Mouse (Mus musculus): ENCODE results near the gene Bag1. TPM values are rescaled to one million over a fixed set of nuclear protein-coding genes. Genes with fewer than 3 reads are reported as not detected.

The Bag1 gene
- total and polyA plus RNA-seq, 3 experiments, result 194 to 235 TPM; not detected in 1

DNA sequence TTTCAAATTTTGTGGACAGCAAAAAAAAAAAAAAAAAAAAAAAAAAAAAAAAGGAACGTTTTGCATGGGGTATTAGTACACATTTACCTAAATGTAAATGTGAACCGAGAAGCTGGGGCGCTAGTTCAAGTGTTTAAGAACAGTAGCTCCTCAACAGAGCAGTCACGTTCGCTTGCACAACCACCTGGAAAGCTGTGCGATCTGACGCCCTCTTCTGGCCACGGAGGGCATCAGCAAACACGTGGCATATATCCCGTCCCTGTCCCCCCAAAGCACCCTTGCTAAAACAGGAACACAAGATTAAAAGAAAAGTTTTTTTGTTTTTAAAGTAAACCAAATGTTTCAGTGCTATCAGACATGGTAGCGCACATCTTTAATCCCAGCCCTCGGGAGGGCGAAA, 23.6 kb upstream of the Bag1 start (continued):
- TF ChIP-seq GATA1 (IDR thresholded peaks at IDR 0.05; ENCODE audit: low read depth, low read length) (no peak), MYC (IDR thresholded peaks at IDR 0.05; ENCODE audit: low read depth, low read length) (peak; percentile 100), ZKSCAN1 (IDR thresholded peaks at IDR 0.05; ENCODE audit: low read depth, low read length) (no peak), KAT2A (conservative IDR thresholded peaks at IDR 0.05; ENCODE audit: low read depth, low read length) (peak; percentile 37), MAFK (IDR thresholded peaks at IDR 0.05; ENCODE audit: borderline replicate concordance, low read depth, low read length) (no peak), ZMIZ1 (IDR thresholded peaks at IDR 0.05; ENCODE audit: low read depth, low read length) (no peak), EP300 (IDR thresholded peaks at IDR 0.05; ENCODE audit: low read depth in 1 of 2, low read length in 2 of 2) (0 out of 4 replicates have a peak, but pooled peaks of 1 of the 2 experiments have one; percentile 21), GABPA (IDR thresholded peaks at IDR 0.05; ENCODE audit: low read depth, low read length) (no peak), CHD1 (IDR thresholded peaks at IDR 0.05; ENCODE audit: low read depth, low read length) (no peak; the same call in 1 of the 2 replicates), CHD2 (IDR thresholded peaks at IDR 0.05; ENCODE audit: low read length) (no peak), SMC3 (IDR thresholded peaks at IDR 0.05; ENCODE audit: low read depth, low read length) (peak; percentile 62), MYB (IDR thresholded peaks at IDR 0.05; ENCODE audit: low read depth, low read length) (no peak), E2F4 (IDR thresholded peaks at IDR 0.05; ENCODE audit: borderline replicate concordance, low read depth, low read length) (no peak), USF1 (IDR thresholded peaks at IDR 0.05; ENCODE audit: low read depth, low read length) (peak; percentile 83), POLR2A (IDR thresholded peaks at IDR 0.05; ENCODE audit: control insufficient read depth in 1 of 2, insufficient read depth in 1 of 2, low read depth in 1 of 2, low read length in 2 of 2, poor library complexity in 1 of 2) (peak in 1 of 2 experiments; percentile 43; a peak in 1 of 4 replicates)

DNA sequence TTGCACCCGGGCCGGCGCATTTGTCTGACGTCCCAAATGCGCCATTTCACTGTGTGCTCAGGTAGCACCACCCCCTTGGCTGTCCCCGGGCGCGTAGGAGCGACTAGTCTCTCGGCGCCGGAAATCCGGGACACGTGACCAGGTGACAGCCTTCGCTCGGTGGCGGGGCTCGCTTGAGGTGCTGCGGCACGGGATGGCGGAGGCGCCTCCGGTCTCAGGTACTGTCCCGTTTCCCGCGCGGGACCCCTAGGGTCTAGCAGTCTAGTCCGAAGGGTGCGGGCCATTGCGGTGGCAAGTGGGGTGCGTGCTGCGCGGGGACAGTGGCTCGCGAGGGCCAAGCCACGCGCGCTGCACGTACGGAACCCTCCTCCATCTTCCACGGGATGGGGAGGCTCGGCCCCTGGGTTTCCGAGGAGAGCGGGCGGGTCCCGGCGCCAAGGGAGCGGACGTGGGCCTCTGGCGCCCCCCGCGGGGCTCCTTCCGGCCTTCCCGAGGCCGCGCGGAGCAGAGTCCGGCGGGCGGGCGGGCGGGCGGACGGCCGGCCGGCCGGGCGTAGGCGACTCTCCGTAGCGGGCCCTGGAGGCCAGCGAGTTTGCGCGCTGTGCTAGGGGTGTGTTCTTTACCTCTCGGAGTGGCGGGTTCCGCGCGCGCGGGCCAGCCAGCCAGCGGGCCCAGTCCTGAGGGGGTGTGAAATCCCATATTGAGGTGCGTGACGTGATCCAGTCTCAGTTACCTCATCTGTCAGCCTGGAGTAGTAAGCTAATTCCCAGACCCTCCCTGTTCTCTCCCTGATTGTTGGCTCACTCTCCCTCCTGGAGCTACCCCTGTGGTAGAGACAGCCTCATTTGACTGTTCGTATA, 23.0 kb upstream of the Bag1 start, which contains the start of gene Nfx1:
Nfx1 (plus strand) TSS at position 65 of the 860 bp plus-strand sequence.
- Histone ChIP-seq H3K9me3 (replicated peaks; ENCODE audit: insufficient read depth, low read length) (no peaks in the 10 kb centered on the region), H3K9ac (ENCODE audit: control insufficient read depth, low read depth, low read length, poor library complexity, severe bottlenecking) (peak within 1 kb of the TSS; percentile 91), H3K27me3 (ENCODE audit: control insufficient read depth in 1 of 2, insufficient read depth in 2 of 2, low read length in 2 of 2) (no peaks in the 10 kb centered on the region), H3K4me3 (ENCODE audit: control insufficient read depth in 1 of 2, insufficient read depth in 1 of 2, low read depth in 2 of 2, low read length in 2 of 2) (peak within 1 kb of the TSS; percentile 90 to 94), H3K4me1 (ENCODE audit: control insufficient read depth in 1 of 2, insufficient read depth in 2 of 2, low read length in 2 of 2) (peaks cover 0 to 24% of the 10 kb centered on the region in 2 experiments; a peak in 3 of 4 replicates), H3K79me2 (ENCODE audit: control insufficient read depth, insufficient read depth, low read length, poor library complexity) (peaks cover 45% of the 10 kb centered on the region), H3K36me3 (ENCODE audit: control insufficient read depth in 1 of 2, insufficient read depth in 2 of 2, low read length in 2 of 2) (peaks cover 8 to 27% of the 10 kb centered on the region in 2 experiments), H3K27ac (ENCODE audit: control insufficient read depth, low read depth, low read length) (peak within 1 kb of the TSS; percentile 78)
- peak; percentile 97 for DNase-seq (ENCODE audit: low read depth, low spot score)
- TF ChIP-seq POLR2AphosphoS2 (IDR thresholded peaks at IDR 0.05; ENCODE audit: low read length) (peak; percentile 80; the same call in 1 of the 2 replicates), MAZ (IDR thresholded peaks at IDR 0.05; ENCODE audit: low read depth, low read length) (peak; percentile 96), MYB (IDR thresholded peaks at IDR 0.05; ENCODE audit: low read depth, low read length) (no peak), EP300 (IDR thresholded peaks at IDR 0.05; ENCODE audit: low read depth in 1 of 2, low read length in 2 of 2) (no peak), USF1 (IDR thresholded peaks at IDR 0.05; ENCODE audit: low read depth, low read length) (peak; percentile 99), JUND (IDR thresholded peaks at IDR 0.05; ENCODE audit: low read depth, low read length) (no peak), E2F4 (IDR thresholded peaks at IDR 0.05; ENCODE audit: borderline replicate concordance, low read depth, low read length) (no peak), MAFK (IDR thresholded peaks at IDR 0.05; ENCODE audit: borderline replicate concordance, low read depth, low read length) (no peak), ZC3H11A (IDR thresholded peaks at IDR 0.05; ENCODE audit: low read depth, low read length) (no peak), NRF1 (IDR thresholded peaks at IDR 0.05; ENCODE audit: insufficient read depth, low read depth, low read length, poor library complexity, severe bottlenecking) (peak; percentile 47; the same call in 1 of the 2 replicates), TBP (IDR thresholded peaks at IDR 0.05; ENCODE audit: low read depth, low read length) (peak; percentile 68), UBTF (IDR thresholded peaks at IDR 0.05; ENCODE audit: borderline replicate concordance, insufficient read depth, low read depth, low read length) (no peak), GABPA (IDR thresholded peaks at IDR 0.05; ENCODE audit: low read depth, low read length) (no peak), MEF2A (IDR thresholded peaks at IDR 0.05; ENCODE audit: extremely low read depth, insufficient replicate concordance, low read depth, low read length, poor library complexity, severe bottlenecking) (no peak), SMC3 (IDR thresholded peaks at IDR 0.05; ENCODE audit: low read depth, low read length) (no peak), BHLHE40 (IDR thresholded peaks at IDR 0.05; ENCODE audit: borderline replicate concordance, low read depth, low read length) (peak; percentile 93), CHD2 (IDR thresholded peaks at IDR 0.05; ENCODE audit: low read length) (no peak), ELF1 (IDR thresholded peaks at IDR 0.05; ENCODE audit: low read depth, low read length) (peak; percentile 84), ZKSCAN1 (IDR thresholded peaks at IDR 0.05; ENCODE audit: low read depth, low read length) (no peak), RCOR1 (IDR thresholded peaks at IDR 0.05; ENCODE audit: low read depth, low read length) (no peak), MXI1 (IDR thresholded peaks at IDR 0.05; ENCODE audit: low read depth, low read length) (peak; percentile 98), ZMIZ1 (IDR thresholded peaks at IDR 0.05; ENCODE audit: low read depth, low read length) (0 out of 2 replicates have a peak, but pooled peaks have one; percentile 20), RAD21 (IDR thresholded peaks at IDR 0.05; ENCODE audit: low read depth, low read length) (no peak), SIN3A (IDR thresholded peaks at IDR 0.05; ENCODE audit: low read length) (peak; percentile 98), MYC (IDR thresholded peaks at IDR 0.05; ENCODE audit: low read depth, low read length) (peak; percentile 87), USF2 (IDR thresholded peaks at IDR 0.05; ENCODE audit: borderline replicate concordance in 1 of 2, insufficient read depth in 1 of 2, low read depth in 1 of 2, low read length in 2 of 2) (peak; percentile 72 to 87)

Measured in MEL (cell line).